Mouse (Mus musculus) C2C12 (cell line): Measurements from ENCODE around the gene St6galnac4.

ENCODE experiments used
- CEBPB ChIP-seq: IDR thresholded peaks from one replicate; pipeline ENCODE4 v1.6.1; 2011; ENCODE audit warnings: low read depth, mild to moderate bottlenecking, control low read depth, moderate library complexity
- CTCF ChIP-seq: IDR thresholded peaks from one replicate; pipeline ENCODE4 v1.5.1; 2011; ENCODE audit not compliant: control insufficient read depth, insufficient read depth, insufficient read length
- MAX ChIP-seq: IDR thresholded peaks from one replicate; pipeline ENCODE4 v1.6.1; 2011; ENCODE audit warnings: mild to moderate bottlenecking, control low read depth
- MYOD1 ChIP-seq: IDR thresholded peaks from one replicate; pipeline ENCODE4 v1.6.1; 2011; ENCODE audit warnings: low read depth; ENCODE audit not compliant: control insufficient read depth, insufficient read length
- MYOG ChIP-seq: IDR thresholded peaks from one replicate; pipeline ENCODE4 v1.6.1; 2011; ENCODE audit not compliant: control insufficient read depth, insufficient read length; ENCODE audit errors: extremely low read depth
- USF1 ChIP-seq: IDR thresholded peaks from one replicate; pipeline ENCODE4 v1.6.1; 2011; ENCODE audit warnings: low read depth, mild to moderate bottlenecking, control low read depth, moderate library complexity

- TF ChIP-seq MYOG (no peak), CTCF (no peak), CEBPB (no peak), USF1 (no peak), MAX (no peak), MYOD1 (no peak)
Observed at GRCm38 (mm10) chr2:32631046-32631445, 44.2 kb downstream of the St6galnac4 start.
